Mouse (Mus musculus) left cerebral cortex, adult 2 months (tissue): ENCODE results near the gene Sit1. TPM values are rescaled to one million over a fixed set of nuclear protein-coding genes. Genes with fewer than 3 reads are reported as not detected.

Experiments
- DNase-seq, 2 experiments: peaks; one replicate each; pipeline ENCODE4 v3.0.0; 2021 to 2022; ENCODE audit warnings: low spot score in 2 of 2, mixed read lengths in 1 of 2; ENCODE audit errors: extremely low spot score in 1 of 2
- H3K27ac ChIP-seq: fragments of 200-600 bp; 2 replicates; pipeline ENCODE4 v1.8.1; 2022
- H3K4me3 ChIP-seq: fragments of 200-600 bp; 2 replicates; pipeline ENCODE4 v1.8.1; 2022
- CTCF ChIP-seq: fragments of 200-600 bp; IDR thresholded peaks from 2 replicates; pipeline ENCODE4 v1.8.1; 2022; ENCODE audit warnings: antibody characterized with exemption, mild to moderate bottlenecking, moderate library complexity
- intact Hi-C: fragments of 180-260 bp; cut with DNase I; formaldehyde crosslinking; loops from one replicate; pipeline ENCODE4 v1.15.1; 2025
- long read RNA-seq, 2 experiments: library from polyadenylated mRNA; stranded (forward); transcript quantifications; one replicate each; pipeline ENCODE4 v2.0.0; 2021; ENCODE audit warnings: borderline mapping rate in 2 of 2
- total RNA-seq, 2 experiments: library from RNA; stranded (reverse); gene quantifications; 2 replicates each; pipeline ENCODE4 v1.2.3; 2021

Gene Sit1
- total RNA-seq, result not detected
- long read RNA-seq, experiment 1, partial matches to known transcripts, result 0 of 1 reads
- long read RNA-seq, experiment 1, other reads (novel, unspliced or antisense), result 0 of 1 reads
- long read RNA-seq, experiment 2, partial matches to known transcripts, result 0 of 2 reads
- long read RNA-seq, experiment 2, other reads (novel, unspliced or antisense), result 1 of 2 reads

GRCm38 (mm10) chr4:43483535-43484091 lies at the start of gene Sit1:
Gene Sit1, minus strand, starts transcription at chr4:43483734.
- intact Hi-C loops, result no loop called here
- DNase-seq, result no peak
- no peak within 1 kb of the TSS for H3K27ac ChIP-seq
- no peak within 1 kb of the TSS for H3K4me3 ChIP-seq
- TF ChIP-seq CTCF, result no peak

DNA sequence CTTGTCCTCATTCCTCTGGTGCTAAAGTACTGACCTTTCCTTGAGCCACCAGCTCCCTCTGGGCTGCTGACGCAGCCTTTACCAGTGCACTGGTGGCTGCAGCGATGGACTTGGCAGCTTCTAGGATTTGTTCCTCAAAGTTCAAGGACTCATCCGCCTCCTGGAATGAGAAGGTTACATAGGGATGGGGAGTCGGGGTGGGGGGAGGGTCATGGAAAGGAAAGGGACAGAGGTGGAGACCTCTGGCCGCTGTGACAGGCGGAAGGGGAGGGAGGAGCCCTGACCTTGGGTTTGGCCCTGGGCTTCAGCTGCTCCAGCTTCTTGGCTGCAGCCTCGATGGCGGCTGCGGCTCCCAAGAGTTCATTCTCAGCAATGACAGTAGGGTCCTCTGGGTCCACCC lies 49.7 kb upstream of the Sit1 start:
- intact Hi-C loops, result loop anchor here (5.0 kb wide), 1 partner anchor 44 kb away; the partner anchor contains the start of genes Gba2 and Rgp1
- Histone ChIP-seq H3K4me3 (no peak overlapping the region), H3K27ac (no peak overlapping the region)
- no peak for DNase-seq
- TF ChIP-seq CTCF, result no peak

DNA sequence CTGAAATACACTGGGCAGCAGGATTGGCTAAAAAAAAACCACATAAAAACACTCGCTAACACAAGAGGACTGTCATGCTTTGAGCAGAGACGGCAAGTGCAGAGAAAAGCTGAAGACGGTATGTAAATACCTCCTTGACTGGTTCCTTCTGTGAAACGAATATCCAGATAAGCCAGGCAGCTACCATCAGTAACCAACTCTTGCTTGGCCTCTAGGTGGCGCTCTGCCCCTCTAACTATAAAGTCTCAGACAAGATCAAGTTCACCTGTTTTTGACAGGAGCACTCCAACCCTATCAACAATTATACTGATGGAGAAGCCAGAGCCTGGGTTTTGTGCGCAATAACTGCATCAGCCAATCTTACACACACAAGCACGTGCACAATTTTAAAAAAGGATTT lies 47.0 kb upstream of the Sit1 start:
- H3K4me3 ChIP-seq, result no peak overlapping the region
- peak; percentile 65 to 80 for DNase-seq
- no peak overlapping the region for H3K27ac ChIP-seq
- intact Hi-C loops, result loop anchor here (5.0 kb wide), 1 partner anchor 47 kb away; the partner anchor contains the start of genes Gba2 and Rgp1
- peak; percentile 90 for TF ChIP-seq CTCF

- Histone ChIP-seq H3K4me3 (no peak overlapping the region), H3K27ac (peak overlapping the region; percentile 11; the same call in 1 of the 2 replicates)
- DNase-seq, result no peak
- intact Hi-C loops, result loop anchor here (5.0 kb wide), 1 partner anchor 47 kb away; the partner anchor contains the start of genes Gba2 and Rgp1
- no peak for TF ChIP-seq CTCF
Observed at GRCm38 (mm10) chr4:43530081-43530501, 46.6 kb upstream of the Sit1 start.

- peak; percentile 19 for TF ChIP-seq CTCF
- no peak overlapping the region for H3K27ac ChIP-seq
- intact Hi-C loops, result loop anchor here (5.0 kb wide), 1 partner anchor 36 kb away; the partner anchor contains the start of gene Ccdc107
- no peak for DNase-seq
- no peak overlapping the region for H3K4me3 ChIP-seq
Observed at GRCm38 (mm10) chr4:43528487-43528886, 45.0 kb upstream of the Sit1 start.

GRCm38 (mm10) chr4:43527880-43528279 lies 44.3 kb upstream of the Sit1 start:
- TF ChIP-seq CTCF, result peak; percentile 35
- no peak for DNase-seq
- H3K4me3 ChIP-seq, result no peak overlapping the region
- intact Hi-C loops, result loop anchor here (5.0 kb wide), 1 partner anchor 36 kb away; the partner anchor contains the start of gene Ccdc107
- H3K27ac ChIP-seq, result no peak overlapping the region

DNA sequence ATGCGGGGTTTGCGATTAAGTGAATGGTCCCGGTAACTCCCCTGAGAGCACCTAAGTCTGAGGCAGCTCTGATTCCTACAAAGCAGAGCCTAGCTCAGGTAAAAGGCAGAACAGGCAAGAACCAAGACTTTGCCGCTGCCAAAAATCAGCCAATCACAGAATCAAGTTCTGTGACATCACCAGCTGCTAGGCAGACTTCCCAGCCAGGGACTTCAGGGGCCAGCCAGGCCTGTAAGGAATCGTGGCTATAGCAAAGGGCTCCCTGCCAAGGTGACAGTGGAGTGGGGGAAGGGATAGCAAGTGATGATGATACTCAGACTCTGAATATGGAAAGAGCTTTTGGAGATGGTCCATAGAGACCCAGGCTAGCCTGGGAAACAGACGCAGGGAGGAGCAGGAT lies 36.4 kb upstream of the Sit1 start:
- TF ChIP-seq CTCF, result no peak
- Histone ChIP-seq H3K27ac (no peak overlapping the region), H3K4me3 (peak overlapping the region; percentile 9; the same call in 1 of the 2 replicates)
- peak; percentile 86 to 95 for DNase-seq
- intact Hi-C loops, result no loop called here

GRCm38 (mm10) chr4:43519551-43519950 lies 36.0 kb upstream of the Sit1 start:
- Histone ChIP-seq H3K27ac (no peak overlapping the region), H3K4me3 (peak overlapping the region; percentile 9; the same call in 1 of the 2 replicates)
- no peak for TF ChIP-seq CTCF
- intact Hi-C loops, result no loop called here
- DNase-seq, result no peak

- intact Hi-C loops, result no loop called here
Observed at GRCm38 (mm10) chr4:43515764-43516708, 32.5 kb upstream of the Sit1 start.

DNA sequence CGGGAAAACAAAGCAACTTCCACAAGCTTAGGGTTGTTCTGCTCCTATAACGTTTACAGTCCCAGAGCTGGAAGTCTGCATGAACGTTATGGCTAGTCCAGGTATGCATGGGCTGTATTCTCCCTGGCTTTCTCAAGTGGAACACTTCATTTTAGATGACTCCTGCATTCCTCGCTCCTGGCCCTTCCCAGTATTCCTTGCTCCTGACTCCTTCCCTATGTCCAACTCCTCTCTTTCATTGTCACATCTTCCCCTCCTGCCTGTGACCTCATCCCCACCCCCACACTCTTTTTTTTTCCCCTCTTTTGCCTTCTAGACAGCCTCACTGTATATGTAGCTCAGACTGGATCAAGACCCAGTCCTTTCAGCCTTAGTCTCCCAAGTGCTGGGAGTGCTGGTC lies 30.3 kb upstream of the Sit1 start:
- no peak overlapping the region for H3K4me3 ChIP-seq
- intact Hi-C loops, result no loop called here
- no peak overlapping the region for H3K27ac ChIP-seq
- no peak for DNase-seq
- TF ChIP-seq CTCF, result no peak

More at GRCm38 (mm10) chr4:43515764-43516708, 32.5 kb upstream of the Sit1 start:
- Histone ChIP-seq H3K27ac (no peak overlapping the region), H3K4me3 (no peak overlapping the region)
- TF ChIP-seq CTCF, result no peak
- no peak for DNase-seq

DNA sequence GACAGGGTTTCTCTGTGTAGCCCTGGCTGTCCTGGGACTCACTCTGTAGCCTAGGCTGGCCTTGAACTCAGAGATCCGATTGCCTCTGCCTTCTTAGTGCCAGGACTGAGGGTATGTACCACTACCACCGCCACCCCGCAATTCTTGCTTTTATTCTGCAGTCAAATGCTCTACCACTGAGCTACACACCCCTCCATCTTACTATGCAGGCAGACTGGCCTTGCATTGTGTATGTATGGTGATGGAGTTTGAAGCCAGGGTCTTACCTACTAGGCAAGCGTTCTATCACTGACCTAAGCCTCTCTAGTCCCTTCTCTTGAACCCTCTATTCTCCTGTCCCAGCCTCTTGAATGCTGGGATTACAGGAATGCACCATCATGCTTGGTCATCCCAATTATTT lies 29.8 kb upstream of the Sit1 start:
- TF ChIP-seq CTCF, result no peak
- H3K4me3 ChIP-seq, result no peak overlapping the region
- no peak for DNase-seq
- intact Hi-C loops, result no loop called here
- H3K27ac ChIP-seq, result no peak overlapping the region

- H3K4me3 ChIP-seq, result no peak overlapping the region
- no peak overlapping the region for H3K27ac ChIP-seq
- DNase-seq, result no peak
- intact Hi-C loops, result no loop called here
- no peak for TF ChIP-seq CTCF
Observed at GRCm38 (mm10) chr4:43512653-43513052, 29.1 kb upstream of the Sit1 start.
